In the genomic region with DNA sequence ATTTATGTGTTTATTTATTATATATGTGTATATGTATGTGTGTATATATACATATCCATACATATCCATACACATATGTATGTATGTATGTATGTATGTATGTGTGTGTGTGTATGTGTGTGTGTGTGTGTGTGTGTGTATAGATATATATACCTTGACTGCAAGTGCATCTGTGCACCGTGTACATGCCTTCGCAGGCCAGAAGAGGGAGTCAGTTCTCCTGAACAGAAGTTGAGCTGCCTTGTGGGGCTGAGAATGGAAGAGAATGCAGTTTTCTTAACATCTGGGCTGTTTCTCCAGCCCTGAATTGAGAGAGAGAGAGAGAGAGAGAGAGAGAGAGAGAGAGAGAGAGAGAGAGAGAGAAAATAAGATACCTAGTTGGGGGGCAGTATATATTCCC, we compare ENCODE assay signal across 12 mouse cellular contexts. TPM values are rescaled to one million over a fixed set of nuclear protein-coding genes. Genes with fewer than 3 reads are reported as not detected.
DNase-seq lines count a peak whose midpoint lies in the region; ATAC-seq and TF ChIP-seq lines count a peak whose summit lies in the region.
"Had no signal": no experiment of that assay in that cellular context is flagged by ENCODE, and none has a peak within 500 bp of the region (broad histone marks: within the 10 kb centered on the region; RNA-seq: fewer than 3 reads in every experiment).

No protein-coding gene starts in this region.

- no peak overlapping the region for H3K4me3 ChIP-seq in kidney, postnatal 0 days (replicated peaks; ENCODE audit: low read depth, low read length)
- no peak overlapping the region for H3K4me3 ChIP-seq in testis, adult 2 months (ENCODE audit: control insufficient read depth, low read depth, low read length)
- H3K4me3 ChIP-seq in embryonic facial prominence, embryonic 10.5 days, result no peak overlapping the region
- H3K4me3 ChIP-seq: embryonic facial prominence, embryonic 15.5 days; heart, embryonic 15.5 days; limb, embryonic 15.5 days had no signal

- no peak for TF ChIP-seq POLR2A in testis, adult 2 months (IDR thresholded peaks at IDR 0.05; ENCODE audit: control insufficient read depth, low read depth, low read length)

- H3K9ac ChIP-seq in kidney, postnatal 0 days (ENCODE audit: low read depth, low read length), result no peak overlapping the region
- H3K9ac ChIP-seq: embryonic facial prominence, embryonic 15.5 days; heart, embryonic 15.5 days; limb, embryonic 15.5 days had no signal

- H3K27me3 ChIP-seq in kidney, postnatal 0 days (ENCODE audit: insufficient read depth, low read length), result no peaks in the 10 kb centered on the region
- no peaks in the 10 kb centered on the region for H3K27me3 ChIP-seq in testis, adult 2 months (ENCODE audit: control insufficient read depth, insufficient read depth, low read length)
- H3K27me3 ChIP-seq in embryonic facial prominence, embryonic 10.5 days (replicated peaks; ENCODE audit: low read depth, poor library complexity, severe bottlenecking), result no peaks in the 10 kb centered on the region
- H3K27me3 ChIP-seq: embryonic facial prominence, embryonic 15.5 days; heart, embryonic 15.5 days; limb, embryonic 15.5 days had no signal

- no peak overlapping the region for H3K27ac ChIP-seq in kidney, postnatal 0 days
- H3K27ac ChIP-seq in testis, adult 2 months (ENCODE audit: control insufficient read depth, insufficient read depth, low read depth, low read length), result no peak overlapping the region
- no peak overlapping the region for H3K27ac ChIP-seq in embryonic facial prominence, embryonic 10.5 days (replicated peaks)
- H3K27ac ChIP-seq: embryonic facial prominence, embryonic 15.5 days; heart, embryonic 15.5 days; limb, embryonic 15.5 days had no signal

- H3K4me1 ChIP-seq in kidney, postnatal 0 days (replicated peaks; ENCODE audit: insufficient read depth, low read length), result no peaks in the 10 kb centered on the region
- no peaks in the 10 kb centered on the region for H3K4me1 ChIP-seq in testis, adult 2 months (ENCODE audit: control insufficient read depth, insufficient read depth, low read length)
- H3K4me1 ChIP-seq in embryonic facial prominence, embryonic 10.5 days, result peaks cover 8% of the 10 kb centered on the region

- DNase-seq in kidney, postnatal 0 days (ENCODE audit: low spot score), result no peak
- DNase-seq in kidney, adult 9 months, result no peak
- DNase-seq in testis, postnatal 10 days (ENCODE audit: low spot score), result no peak
- DNase-seq in embryonic facial prominence, embryonic 10.5 days (ENCODE audit: low spot score), result peak; percentile 24
- DNase-seq in thymus, postnatal 4 days, result peak; percentile 55
- no peak for DNase-seq in ovary, postnatal 14 days (ENCODE audit: low spot score)
- DNase-seq in cerebellum, postnatal 14 days, result no peak

- no peak for ATAC-seq in kidney, postnatal 0 days (replicated peaks; ENCODE audit: low FRiP score, low read depth)
- ATAC-seq: midbrain, embryonic 16.5 days had no signal

- 61% methylated on average over 2 of the region's 2 CpGs for WGBS in kidney, postnatal 0 days
- WGBS in embryonic facial prominence, embryonic 10.5 days, result 57% methylated on average over 2 of the region's 2 CpGs

- H3K36me3 ChIP-seq in kidney, postnatal 0 days (ENCODE audit: insufficient read depth, low read length), result no peaks in the 10 kb centered on the region
- no peaks in the 10 kb centered on the region for H3K36me3 ChIP-seq in testis, adult 2 months (ENCODE audit: control insufficient read depth, insufficient read depth, low read length)
- H3K36me3 ChIP-seq in embryonic facial prominence, embryonic 10.5 days (replicated peaks), result no peaks in the 10 kb centered on the region
- H3K36me3 ChIP-seq: embryonic facial prominence, embryonic 15.5 days; heart, embryonic 15.5 days; limb, embryonic 15.5 days had no signal

- H3K4me2 ChIP-seq in kidney, postnatal 0 days (ENCODE audit: low read length), result no peak overlapping the region
- H3K4me2 ChIP-seq: embryonic facial prominence, embryonic 15.5 days; heart, embryonic 15.5 days; limb, embryonic 15.5 days had no signal

- H3K9me3 ChIP-seq in kidney, postnatal 0 days (replicated peaks; ENCODE audit: low read length), result no peaks in the 10 kb centered on the region
- H3K9me3 ChIP-seq in embryonic facial prominence, embryonic 10.5 days, result no peaks in the 10 kb centered on the region
- H3K9me3 ChIP-seq: embryonic facial prominence, embryonic 15.5 days; heart, embryonic 15.5 days; limb, embryonic 15.5 days had no signal

- peak; percentile 61 for TF ChIP-seq CTCF in kidney, postnatal 0 days (IDR thresholded peaks at IDR 0.05; ENCODE audit: low read depth)
- peak; percentile 23; the same call in 1 of the 2 replicates for TF ChIP-seq CTCF in testis, adult 2 months (IDR thresholded peaks at IDR 0.05; ENCODE audit: control insufficient read depth, insufficient read depth, insufficient replicate concordance, low read depth, low read length)

RNA-seq across cellular contexts. Expression of gene Akap2, which starts 6.2 kb away (rescaled TPM):
- 20.5 and 24.7 TPM in 2 replicates for polyA plus RNA-seq in kidney, postnatal 0 days (2015; fragmentation: Nextera tagmentation; extraction: Ambion mirVana)
- 18.1 and 21.0 TPM in 2 replicates for polyA plus RNA-seq in testis, adult 2 months (2012; rRNA removed)
- 21.3 and 24.7 TPM in 2 replicates for polyA plus RNA-seq in embryonic facial prominence, embryonic 10.5 days (2016; fragmentation: Nextera tagmentation; extraction: Ambion mirVana)

Comparison
In these comparisons a context has a peak if more than half of its experiments do, and no peak if none do; other contexts are left out.
1. DNase-seq: peak in embryonic facial prominence, embryonic 10.5 days (single experiment) and thymus, postnatal 4 days (single experiment); none in kidney, postnatal 0 days (single experiment), kidney, adult 9 months (single experiment), testis, postnatal 10 days (single experiment), ovary, postnatal 14 days (single experiment) and cerebellum, postnatal 14 days (0 of 2).